Mouse (Mus musculus) fibroblast of lung, adult 2 months (primary cell): ENCODE data around the gene Spc24.
"Not testable (repeated sequence)": the region's sequence is repeated elsewhere in the genome, so short reads cannot be mapped to it uniquely, and the experiment has no call there.

Experiments used
- DNase-seq: peaks from one replicate; pipeline ENCODE4 v3.0.0-alpha.2; 2011; ENCODE audit warnings: low read depth

The Spc24 gene

DNA sequence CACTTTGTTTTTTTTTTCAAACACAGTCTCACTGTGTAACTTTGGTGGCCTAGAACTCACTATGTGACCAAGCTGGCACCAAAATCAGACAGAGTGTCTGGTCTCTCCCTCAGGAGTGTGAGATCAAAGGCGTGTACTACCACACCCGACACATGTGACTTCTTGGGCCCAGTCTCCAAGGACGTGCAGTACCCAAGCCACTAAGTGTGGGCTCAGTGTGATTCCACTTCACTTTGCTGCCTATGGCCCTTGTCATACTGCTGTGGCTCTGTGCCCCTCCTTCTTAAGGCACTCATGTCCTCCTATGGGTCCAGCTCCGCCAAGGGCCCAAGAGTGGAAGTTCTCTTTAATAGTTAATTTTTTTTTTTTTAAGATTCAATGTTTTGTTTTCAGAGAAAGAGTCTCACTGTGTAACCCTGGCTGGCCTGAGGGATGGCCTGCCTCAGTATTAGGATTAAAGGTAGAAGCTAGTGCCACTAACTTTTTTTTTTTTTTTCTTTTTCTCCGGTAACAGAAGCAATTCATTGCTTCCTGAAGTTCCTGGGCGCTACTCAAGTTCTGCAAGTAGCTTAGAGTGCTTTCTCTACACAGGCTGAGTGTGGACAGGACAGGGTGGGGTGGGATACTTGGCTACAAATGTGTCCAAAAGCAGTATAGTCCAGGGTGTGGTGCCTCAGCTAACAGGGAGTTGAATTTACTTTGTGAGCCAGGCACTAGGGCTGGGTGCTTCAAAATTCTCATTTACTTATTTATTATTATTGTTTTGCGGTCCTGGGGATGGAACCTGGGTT, 24.6 kb upstream of the Spc24 start:
- no peak for DNase-seq

DNA sequence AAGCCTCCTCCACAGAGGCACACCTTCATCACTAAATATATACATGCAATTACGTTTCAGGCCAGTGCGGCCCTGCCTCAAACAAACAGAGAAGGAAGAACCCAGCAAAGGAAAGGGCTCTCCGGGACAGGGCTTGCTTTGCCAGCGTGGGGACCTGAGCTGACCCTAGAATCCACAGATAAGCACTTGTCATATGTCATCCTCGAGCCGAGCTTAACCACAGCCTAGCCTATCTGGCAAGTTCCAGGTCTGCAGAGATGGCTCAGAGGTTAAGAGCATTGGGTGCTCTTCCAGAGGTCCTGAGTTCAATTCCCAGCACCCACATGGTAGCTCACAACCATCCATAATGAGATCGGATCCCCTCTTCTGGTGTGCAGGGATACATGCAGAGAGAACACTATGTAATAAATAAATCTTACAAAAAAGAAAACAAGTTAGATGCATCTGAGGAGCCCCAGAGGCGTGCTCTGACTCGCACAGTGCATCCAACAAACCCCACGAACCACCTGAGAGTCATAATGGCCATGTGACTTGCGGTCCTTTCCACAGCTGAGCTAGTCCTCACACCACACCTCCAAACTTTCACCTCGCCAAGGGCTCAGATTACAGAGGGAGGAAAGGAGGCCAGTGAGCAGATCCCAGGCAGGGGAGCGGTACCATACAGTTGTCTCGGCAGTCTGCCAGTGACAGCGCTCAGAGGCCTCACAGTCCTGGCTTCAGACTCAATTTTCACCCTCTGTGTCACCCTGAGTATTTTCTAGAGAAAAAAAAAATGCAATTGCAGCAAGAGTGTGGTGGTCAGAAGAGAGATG, 21.8 kb upstream of the Spc24 start:
- DNase-seq: peak; percentile 78

DNA sequence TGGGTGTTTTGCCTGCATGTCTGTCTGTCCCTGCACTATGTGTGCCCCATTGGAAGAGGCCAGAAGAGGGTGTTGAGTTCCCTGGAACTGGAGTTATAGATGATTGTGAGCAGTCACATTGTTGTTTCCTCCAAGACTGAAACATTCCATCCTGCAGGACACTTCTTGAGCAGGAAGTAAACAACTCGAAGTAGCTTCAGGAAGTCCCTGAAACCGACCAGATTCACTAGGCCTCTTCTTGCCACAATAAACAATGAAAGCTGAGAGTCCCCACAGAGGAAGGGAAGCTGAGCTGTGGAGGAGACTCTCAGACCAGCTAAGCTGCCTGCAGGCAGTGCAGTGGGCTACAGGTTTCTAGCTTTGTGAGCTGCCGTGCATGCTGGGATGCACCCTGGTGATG, 17.6 kb upstream of the Spc24 start:
- no peak for DNase-seq

DNA sequence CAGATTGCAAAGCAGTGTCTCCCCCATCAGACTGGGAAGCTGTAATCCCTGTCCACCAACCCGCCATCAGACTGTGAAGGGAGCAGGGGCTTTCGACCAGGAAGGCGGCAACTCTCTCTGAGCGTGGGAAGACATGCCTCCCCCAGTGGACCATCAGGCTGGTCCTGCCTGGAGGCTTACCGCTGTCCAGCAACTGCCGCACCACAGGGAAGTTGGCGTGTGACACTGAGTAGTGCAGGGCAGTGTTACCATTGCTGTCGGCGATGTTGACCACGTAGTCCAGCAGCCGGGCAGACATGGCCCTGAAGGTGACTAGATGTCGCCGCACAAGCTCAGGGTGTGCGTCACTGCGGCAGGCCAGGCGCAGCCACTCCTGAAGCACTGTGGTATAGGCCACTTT, 14.2 kb upstream of the Spc24 start:
- DNase-seq: no peak

DNA sequence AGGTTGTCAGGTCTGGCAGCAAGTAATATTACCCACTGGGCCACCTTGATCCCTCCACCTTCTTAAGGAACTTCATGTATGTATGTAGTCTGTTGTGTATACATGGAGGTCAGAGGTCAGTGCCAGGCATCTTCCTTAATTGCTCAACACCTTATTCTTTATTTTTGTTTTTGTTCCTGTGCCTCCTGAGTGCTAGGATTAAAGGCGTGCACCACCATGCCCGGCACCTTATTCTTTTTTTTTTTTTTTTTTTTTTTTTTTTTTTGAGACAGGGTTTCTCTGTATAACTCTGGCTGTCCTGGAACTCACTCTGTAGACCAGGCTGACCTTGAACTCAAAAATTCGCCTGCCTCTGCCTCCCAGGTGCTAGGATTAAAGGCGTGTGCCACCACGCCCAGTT, 13.3 kb upstream of the Spc24 start:
- DNase-seq: not testable (repeated sequence)

DNA sequence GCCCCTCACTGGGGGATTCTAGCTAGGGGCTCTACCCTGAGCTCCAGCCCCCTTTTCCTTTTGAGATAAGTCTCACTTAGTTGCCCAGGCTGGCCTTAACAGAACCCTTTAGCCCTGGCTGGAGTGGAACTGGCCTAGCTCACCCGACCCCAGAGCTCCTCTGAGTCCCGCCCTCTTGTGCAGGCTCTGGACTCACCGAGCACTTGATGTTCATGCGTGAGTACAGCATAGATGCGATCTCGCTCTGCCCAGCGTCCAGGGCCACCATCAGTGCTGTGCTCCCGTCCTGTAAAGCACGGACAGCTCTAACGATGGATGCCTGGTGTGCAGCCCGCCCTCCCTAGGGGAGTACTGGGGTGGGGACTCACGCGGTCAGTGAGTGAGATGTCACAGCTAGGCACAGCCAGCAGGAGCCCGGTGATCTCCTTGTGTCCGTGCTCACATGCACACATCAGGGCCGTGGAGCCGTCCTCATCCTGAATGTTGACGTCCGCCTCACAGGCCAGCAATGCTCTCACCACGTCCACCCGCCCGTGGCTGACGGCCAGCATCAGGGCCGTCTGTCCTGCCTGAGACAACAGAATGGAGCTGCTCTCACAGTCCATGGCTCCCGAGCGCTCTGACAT, 9.6 kb upstream of the Spc24 start:
- no peak for DNase-seq

DNA sequence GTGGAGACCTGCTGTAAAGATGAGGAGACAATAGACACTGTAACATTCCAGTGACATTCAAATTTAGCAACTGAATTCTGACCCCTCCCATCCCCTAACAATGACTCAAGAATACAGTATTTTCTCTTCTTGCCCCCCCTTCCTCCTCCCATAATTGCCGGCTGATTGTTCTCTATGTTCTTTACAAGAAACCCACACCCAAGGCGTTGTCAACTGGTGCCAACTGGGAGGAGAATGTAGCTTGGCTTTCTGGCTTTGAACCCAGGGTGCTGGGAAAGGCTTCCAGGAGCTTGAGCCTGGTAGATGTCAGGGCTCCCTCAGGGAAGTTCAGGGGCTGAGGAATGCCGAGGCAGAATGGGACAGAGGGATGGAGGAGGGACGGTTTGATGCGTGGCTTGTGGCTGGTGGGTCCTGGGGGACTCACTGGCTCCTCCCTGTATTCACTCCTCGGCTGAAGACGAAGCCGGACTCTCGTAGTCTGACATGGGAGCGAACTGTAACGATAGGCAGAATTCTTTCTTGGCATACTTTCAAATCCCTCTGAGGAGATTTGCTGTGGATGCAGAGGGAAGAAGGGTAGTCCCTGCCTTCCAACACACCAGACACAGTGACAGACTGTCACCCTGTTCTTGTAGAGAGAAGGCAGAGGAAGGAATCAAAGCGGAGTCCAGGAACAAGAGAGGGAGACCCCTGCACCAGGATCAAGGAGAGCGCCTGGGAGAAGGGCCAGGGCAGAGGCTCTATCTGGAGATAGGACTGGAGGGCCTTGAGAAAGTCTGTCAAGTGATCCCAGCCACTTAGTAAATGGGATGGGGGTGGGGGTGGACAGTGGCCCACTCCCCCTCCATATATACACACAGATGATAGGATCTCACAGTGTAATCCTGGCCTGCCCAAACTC, 8.7 kb upstream of the Spc24 start:
- DNase-seq: peak; percentile 79

DNA sequence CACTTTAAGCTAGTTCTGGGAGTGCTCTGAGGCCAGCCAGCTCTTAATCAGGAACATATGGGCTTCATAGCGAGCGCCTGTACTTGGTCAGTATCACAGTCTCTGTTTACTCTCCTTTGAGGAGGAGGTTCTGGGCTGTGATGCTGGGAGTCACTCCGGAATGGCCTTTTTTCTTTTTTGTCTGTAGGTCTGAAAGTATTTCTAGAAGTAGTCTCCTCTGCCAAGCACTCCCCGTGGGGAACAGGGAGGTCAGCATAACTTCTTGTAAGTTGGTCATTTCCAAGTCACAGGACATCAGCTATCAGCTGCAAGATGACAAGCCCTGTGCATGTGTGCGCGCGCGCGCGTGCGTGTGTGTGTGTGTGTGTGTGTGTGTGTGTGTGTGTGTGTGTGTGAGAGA, 7.8 kb upstream of the Spc24 start:
- DNase-seq: peak; percentile 93

DNA sequence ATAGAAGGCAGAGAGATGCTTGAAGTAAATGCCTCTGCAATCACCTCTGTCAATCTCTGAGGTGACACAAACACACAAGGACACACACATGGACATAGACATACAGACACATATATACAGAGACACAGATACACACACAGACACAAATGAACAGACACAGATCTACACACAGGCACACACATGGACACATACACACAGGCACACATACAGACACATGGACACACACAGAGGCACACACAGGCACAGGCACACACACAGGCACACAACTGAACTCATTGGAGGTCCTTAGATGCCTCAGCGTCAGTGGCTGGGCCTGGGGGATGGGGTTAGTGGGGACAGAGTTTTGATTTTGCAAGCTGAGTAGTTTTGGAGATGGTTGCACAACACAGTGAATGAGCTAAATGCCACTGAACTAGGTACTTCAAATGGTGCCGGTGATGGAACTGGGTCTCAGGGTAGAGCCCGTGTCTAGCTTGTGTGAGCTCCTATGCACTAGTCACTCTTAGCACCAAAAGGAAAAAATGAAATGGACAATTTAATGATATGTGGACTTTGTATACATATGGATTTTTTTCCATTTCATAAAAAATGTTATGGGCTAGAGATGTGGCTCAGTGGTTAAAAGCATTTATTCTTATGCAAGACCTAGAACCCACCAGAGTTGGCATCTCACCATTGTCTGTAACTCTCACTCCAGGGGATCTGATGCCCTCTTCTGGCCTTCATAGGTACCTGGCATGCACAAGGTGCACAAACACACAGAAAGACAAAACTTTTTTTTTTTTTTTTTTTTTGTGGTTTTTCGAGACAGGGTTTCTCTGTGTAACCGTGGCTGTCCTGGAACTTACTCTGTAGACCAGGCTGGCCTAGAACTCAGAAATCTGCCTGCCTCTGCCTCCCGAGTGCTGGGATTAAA, 4.2 kb upstream of the Spc24 start:
- no peak for DNase-seq

DNA sequence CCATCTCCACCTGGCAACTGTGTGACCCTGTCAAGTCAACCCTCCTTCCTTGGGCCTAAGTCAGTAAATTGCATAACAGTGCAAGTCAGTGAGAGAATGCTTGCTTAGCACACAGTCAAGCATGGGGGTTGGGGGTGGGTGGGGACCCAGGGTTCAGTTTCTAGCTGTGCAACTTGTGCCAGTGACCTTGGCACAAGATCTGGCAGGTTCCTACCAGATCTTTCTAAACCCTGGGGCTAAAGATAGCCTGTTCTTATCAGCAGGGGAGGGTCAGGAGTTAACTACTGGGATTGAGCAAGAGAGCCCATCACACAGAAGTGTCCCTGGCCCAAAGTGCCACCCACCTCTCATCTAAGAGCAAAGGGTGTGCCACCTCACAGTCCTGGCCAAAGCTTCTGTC, 2.0 kb upstream of the Spc24 start:
- DNase-seq: no peak

DNA sequence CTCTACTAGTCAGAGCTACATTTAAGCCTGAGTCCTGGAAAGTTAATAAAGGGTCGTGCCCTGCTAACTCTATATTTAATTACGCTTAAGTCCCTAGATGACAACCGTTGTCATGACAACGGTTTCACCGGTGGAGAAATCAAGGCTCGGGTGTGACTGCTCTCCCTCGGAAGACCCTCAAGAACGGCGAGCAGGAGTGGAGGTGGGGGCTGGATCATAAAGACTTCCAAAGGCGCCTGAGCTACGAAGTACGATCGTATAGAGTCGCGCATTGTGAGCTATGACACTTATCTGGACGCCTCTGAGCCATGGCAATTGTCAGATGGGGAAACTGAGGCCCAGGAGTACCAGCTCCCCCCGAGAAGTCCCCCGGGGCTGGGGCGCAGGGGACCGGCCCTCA, 385 bp downstream of the Spc24 start:
- DNase-seq: no peak

DNA sequence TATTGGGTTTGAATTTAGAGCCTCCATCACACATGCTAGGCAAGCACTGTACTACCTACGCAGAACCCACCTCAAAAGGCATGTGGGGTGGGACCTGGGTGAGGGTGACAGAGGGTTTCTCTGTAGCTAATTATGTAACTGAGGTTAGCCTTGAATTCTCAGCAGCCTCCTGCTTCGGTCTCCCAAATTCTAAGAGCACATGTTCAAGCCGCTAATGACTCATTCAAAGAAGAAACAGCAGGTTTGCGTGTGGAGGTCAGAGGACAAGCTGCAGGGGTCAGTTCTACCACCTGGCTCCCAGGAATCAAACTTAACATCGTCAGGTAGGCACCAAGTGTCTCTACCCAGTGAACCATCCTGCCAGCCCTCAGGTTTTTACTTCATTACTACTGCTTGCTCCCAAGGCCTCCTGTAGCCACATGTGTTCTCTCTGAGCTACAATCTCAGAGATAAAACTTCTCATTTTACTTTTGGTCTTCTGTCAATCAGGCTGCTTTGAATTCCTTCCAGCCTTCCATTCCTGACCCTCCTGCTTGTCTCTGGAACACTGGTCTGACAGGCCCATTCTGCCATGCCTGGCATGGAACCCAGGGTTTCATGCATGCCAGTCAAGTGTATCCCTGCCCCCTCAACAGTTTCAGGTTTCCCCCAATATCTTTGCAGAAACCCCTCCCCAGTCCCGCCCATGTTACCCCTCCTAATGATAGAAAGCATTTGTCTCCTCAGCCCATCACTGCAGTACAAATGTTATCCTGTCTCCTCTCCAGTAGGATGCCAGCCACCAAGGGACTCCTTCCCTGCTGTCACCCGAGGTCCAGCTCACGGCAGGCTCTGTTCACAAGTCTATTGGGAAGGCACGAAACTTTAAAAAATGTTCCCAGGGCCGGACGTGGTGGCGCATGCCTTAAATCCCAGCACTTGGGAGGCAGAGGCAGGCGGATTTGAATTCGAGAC, 1.2 kb downstream of the Spc24 start:
- no peak for DNase-seq

DNA sequence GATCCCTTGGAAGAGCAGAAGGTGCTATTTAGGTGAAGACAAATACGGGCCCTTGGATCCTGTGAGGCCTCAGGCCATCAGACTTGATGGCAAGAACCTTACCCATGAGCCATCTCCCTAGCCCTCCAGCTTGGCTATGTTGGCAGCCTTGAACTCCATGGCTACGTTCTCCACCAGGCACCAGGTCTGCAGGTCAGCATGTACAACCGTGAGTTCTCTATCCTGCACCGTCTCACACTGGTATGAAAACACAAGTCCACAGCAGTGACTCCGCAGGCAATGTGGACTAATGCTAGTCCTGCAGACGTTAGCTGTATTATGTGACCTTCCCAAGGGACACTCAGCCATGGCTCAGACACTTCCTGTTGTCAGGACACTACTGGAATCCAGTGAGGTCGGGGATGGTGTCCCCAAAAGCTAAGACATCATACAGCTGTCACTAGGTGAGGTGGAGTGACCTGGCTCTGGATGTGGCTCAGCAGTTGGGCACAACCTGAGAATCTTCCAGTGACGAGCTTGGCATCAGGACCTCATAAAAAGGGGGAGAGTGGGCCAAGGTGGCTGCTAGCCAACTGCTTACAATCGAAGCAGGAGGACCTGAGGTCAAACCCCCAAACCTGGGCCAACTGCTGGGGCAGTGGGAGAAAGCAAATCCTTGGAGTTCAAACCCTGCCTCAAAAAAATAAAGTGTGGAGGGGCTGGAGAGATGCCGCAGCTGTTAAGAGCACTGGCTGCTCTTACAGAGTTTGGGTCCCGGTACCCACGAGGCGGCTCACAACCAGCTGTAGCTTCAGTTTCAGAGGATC, 5.4 kb downstream of the Spc24 start:
- no peak for DNase-seq

DNA sequence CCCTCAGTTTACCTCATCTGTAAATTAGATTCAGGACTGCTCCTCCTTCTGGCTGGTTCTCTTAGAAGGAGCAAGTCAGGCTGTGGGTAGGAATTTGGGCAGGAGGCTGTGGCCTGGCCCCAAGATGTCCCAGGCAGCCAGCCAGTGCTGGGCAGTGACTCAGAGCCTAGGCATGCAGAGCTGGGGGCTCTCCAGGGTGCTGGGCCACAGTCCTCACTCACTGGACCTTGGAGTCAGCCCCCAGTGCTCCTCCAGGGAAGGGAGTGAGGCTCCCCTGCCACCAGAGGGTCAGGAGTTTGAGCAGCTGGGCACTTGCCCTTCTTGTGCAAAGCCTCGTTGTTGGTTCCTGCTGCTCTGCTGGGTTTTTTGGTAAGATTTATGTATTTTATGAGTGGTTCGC, 6.1 kb downstream of the Spc24 start:
- DNase-seq: peak; percentile 91

DNA sequence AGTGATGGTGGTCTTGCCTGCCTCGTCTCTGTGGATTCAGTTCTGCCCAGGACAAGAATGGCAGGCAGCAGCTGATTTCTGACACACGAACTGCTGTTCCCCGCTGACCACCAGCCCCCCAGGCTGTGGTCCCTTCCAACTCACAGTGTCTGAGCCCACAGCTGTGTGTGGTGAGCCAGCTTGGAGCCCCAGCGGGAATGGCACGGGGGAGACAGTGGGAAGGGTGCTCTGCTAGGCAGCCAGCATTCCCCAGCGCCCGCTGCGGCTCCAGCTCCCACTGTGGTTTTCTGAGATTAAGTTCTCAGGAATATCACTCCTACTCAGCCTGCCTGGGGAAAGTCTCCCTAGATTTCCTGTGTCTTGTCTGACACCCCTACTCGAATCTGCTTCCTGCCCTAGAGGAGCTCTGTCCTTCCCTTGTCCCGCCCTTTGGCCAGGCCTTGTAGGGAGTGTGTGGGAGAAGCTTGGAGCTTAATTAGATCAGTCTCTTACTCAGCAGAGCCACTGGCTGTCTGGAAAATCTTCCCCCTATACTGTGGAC, 7.8 kb downstream of the Spc24 start:
- peak; percentile 78 for DNase-seq

DNA sequence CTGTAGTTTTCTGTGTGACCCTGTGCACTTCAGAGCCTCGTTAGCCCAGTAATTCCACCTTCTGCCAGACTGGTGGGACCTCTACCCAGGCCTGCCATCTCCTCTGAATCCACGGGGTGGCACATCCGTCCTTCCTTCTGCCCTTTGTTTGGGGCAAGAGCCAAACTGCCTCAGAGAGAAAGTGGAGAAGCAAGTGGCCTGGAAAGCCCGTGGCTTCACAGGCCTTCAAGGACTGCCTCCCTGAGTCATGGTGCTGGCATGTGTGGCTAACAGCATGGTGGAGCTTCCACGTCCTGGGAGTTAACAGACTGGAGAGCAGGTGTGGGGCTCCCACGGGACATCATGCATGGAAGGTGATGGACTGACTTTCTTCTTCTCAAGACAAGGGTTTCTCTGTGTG, 8.8 kb downstream of the Spc24 start:
- peak; percentile 80 for DNase-seq

DNA sequence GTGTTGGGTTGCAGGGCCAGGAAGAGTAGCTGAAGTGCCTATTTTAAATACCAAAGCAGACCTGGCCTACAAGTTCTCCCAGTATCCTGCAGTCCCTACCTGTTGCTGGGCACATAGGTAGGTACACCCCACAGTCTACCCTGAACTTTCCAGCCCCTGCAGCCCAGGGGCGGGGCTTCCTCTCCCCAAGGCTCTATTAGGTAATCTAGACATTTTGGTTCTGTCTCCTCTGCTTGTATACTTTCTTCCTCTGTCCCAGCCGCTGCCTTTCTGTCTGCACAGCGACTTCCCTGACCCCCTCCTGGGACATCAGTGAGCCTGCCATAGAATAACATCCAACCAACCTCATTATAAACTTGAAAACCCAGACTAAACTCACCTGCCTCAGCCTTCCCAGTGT, 9.7 kb downstream of the Spc24 start:
- no peak for DNase-seq

DNA sequence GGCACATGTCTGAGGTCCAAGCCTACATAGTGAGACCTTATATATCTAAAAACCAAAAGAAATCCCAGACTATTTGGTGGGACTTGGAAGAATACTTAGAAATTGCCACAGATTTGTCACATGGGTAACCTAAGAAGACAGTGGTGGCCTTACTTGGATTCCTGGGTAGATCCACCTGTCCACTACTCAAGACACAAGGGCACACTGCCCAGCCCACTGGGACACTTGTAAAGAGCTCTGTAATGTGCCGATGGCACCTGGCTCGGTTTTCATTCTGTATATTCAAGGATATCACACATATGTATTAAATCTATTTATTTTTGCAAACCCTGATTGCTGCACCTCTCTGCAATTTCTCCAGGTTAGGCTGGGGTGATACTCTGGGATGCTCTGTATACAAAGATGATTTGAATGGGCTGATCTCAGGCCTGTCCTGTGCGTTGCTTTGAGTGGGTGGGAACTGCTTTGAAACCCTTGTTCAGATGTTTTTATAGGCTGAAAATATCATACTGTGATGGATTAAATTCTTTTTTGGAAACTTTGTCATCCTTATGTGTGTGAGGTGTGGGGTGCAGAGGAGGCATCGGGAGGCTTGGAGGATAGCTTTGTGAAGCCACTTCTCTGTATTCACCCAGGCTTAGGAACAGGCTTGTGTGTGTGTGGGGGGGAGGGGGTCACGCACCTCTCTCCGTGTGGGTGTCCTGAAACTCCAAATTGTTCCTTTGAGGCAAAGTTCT, 10.6 kb downstream of the Spc24 start:
- no peak for DNase-seq
